Mouse (Mus musculus): Measurements from ENCODE around the gene Gm10837. TPM values are rescaled to one million over a fixed set of nuclear protein-coding genes. Genes with fewer than 3 reads are reported as not detected.

The Gm10837 gene
- polyA plus RNA-seq (2015; fragmentation: Nextera tagmentation; extraction: Ambion mirVana): not detected in 2 replicates

GRCm38 (mm10) chr14:122490441-122491328, at the start of gene Gm10837:
Gm10837 (plus strand) TSS chr14:122490586.
- peak within 1 kb of the TSS; percentile 48 for H3K4me2 ChIP-seq (ENCODE audit: low read depth, low read length)
- peaks cover 47% of the 10 kb centered on the region for H3K27me3 ChIP-seq (ENCODE audit: control insufficient read depth, insufficient read depth, low read depth, low read length)
- no peak within 1 kb of the TSS for H3K9ac ChIP-seq (ENCODE audit: low read depth, low read length)
- no peaks in the 10 kb centered on the region for H3K36me3 ChIP-seq (ENCODE audit: control insufficient read depth, insufficient read depth)
- no peak within 1 kb of the TSS for H3K27ac ChIP-seq (ENCODE audit: low read length)
- H3K4me1 ChIP-seq (ENCODE audit: control insufficient read depth, low read depth, low read length): peaks cover 4% of the 10 kb centered on the region
- no peaks in the 10 kb centered on the region for H3K9me3 ChIP-seq (replicated peaks; ENCODE audit: control insufficient read depth, low read length)
- H3K4me3 ChIP-seq (ENCODE audit: low read depth, low read length): peak within 1 kb of the TSS; percentile 22; the same call in 1 of the 2 replicates
- WGBS (ENCODE audit: insufficient replicate concordance): 2% methylated on average over 51 of the region's 51 CpGs
- no peak for ATAC-seq (ENCODE audit: low read depth)

GRCm38 (mm10) chr14:122449601-122450495, 40.5 kb upstream of the Gm10837 start:
- H3K4me1 ChIP-seq (ENCODE audit: control insufficient read depth, low read depth, low read length): no peaks in the 10 kb centered on the region
- H3K4me3 ChIP-seq (ENCODE audit: low read depth, low read length): no peak overlapping the region
- peaks cover 59% of the 10 kb centered on the region for H3K27me3 ChIP-seq (ENCODE audit: control insufficient read depth, insufficient read depth, low read depth, low read length)
- no peak overlapping the region for H3K4me2 ChIP-seq (ENCODE audit: low read depth, low read length)
- H3K9ac ChIP-seq (ENCODE audit: low read depth, low read length): no peak overlapping the region
- no peaks in the 10 kb centered on the region for H3K9me3 ChIP-seq (replicated peaks; ENCODE audit: control insufficient read depth, low read length)
- ATAC-seq (ENCODE audit: low read depth): no peak
- 8% methylated on average over 29 of the region's 29 CpGs for WGBS (ENCODE audit: insufficient replicate concordance)
- no peaks in the 10 kb centered on the region for H3K36me3 ChIP-seq (ENCODE audit: control insufficient read depth, insufficient read depth)
- H3K27ac ChIP-seq (ENCODE audit: low read length): no peak overlapping the region

GRCm38 (mm10) chr14:122450496-122451382, 39.6 kb upstream of the Gm10837 start, which contains the start of gene Gm5089:
Gm5089 (minus strand) TSS chr14:122451115.
- H3K4me3 ChIP-seq (ENCODE audit: low read depth, low read length): peak within 1 kb of the TSS; percentile 29
- ATAC-seq (ENCODE audit: low read depth): no peak
- H3K4me1 ChIP-seq (ENCODE audit: control insufficient read depth, low read depth, low read length): no peaks in the 10 kb centered on the region
- peak within 1 kb of the TSS; percentile 42 for H3K4me2 ChIP-seq (ENCODE audit: low read depth, low read length)
- no peaks in the 10 kb centered on the region for H3K9me3 ChIP-seq (replicated peaks; ENCODE audit: control insufficient read depth, low read length)
- peaks cover 65% of the 10 kb centered on the region for H3K27me3 ChIP-seq (ENCODE audit: control insufficient read depth, insufficient read depth, low read depth, low read length)
- WGBS (ENCODE audit: insufficient replicate concordance): 2% methylated on average over 59 of the region's 59 CpGs
- no peak within 1 kb of the TSS for H3K9ac ChIP-seq (ENCODE audit: low read depth, low read length)
- no peaks in the 10 kb centered on the region for H3K36me3 ChIP-seq (ENCODE audit: control insufficient read depth, insufficient read depth)
- H3K27ac ChIP-seq (ENCODE audit: low read length): no peak within 1 kb of the TSS

GRCm38 (mm10) chr14:122451551-122452145, 38.7 kb upstream of the Gm10837 start:
- WGBS (ENCODE audit: insufficient replicate concordance): 45% methylated on average over 5 of the region's 5 CpGs
- no peak for ATAC-seq (ENCODE audit: low read depth)
- no peak overlapping the region for H3K27ac ChIP-seq (ENCODE audit: low read length)
- H3K9ac ChIP-seq (ENCODE audit: low read depth, low read length): no peak overlapping the region
- H3K27me3 ChIP-seq (ENCODE audit: control insufficient read depth, insufficient read depth, low read depth, low read length): peaks cover 65% of the 10 kb centered on the region
- no peak overlapping the region for H3K4me3 ChIP-seq (ENCODE audit: low read depth, low read length)
- H3K36me3 ChIP-seq (ENCODE audit: control insufficient read depth, insufficient read depth): no peaks in the 10 kb centered on the region
- no peaks in the 10 kb centered on the region for H3K9me3 ChIP-seq (replicated peaks; ENCODE audit: control insufficient read depth, low read length)
- no peaks in the 10 kb centered on the region for H3K4me1 ChIP-seq (ENCODE audit: control insufficient read depth, low read depth, low read length)
- H3K4me2 ChIP-seq (ENCODE audit: low read depth, low read length): no peak overlapping the region

GRCm38 (mm10) chr14:122452701-122453387, 37.5 kb upstream of the Gm10837 start:
- H3K27ac ChIP-seq (ENCODE audit: low read length): no peak overlapping the region
- peaks cover 61% of the 10 kb centered on the region for H3K27me3 ChIP-seq (ENCODE audit: control insufficient read depth, insufficient read depth, low read depth, low read length)
- no peak overlapping the region for H3K4me2 ChIP-seq (ENCODE audit: low read depth, low read length)
- no peak overlapping the region for H3K4me3 ChIP-seq (ENCODE audit: low read depth, low read length)
- 39% methylated on average over 13 of the region's 13 CpGs for WGBS (ENCODE audit: insufficient replicate concordance)
- H3K4me1 ChIP-seq (ENCODE audit: control insufficient read depth, low read depth, low read length): no peaks in the 10 kb centered on the region
- ATAC-seq (ENCODE audit: low read depth): no peak
- no peaks in the 10 kb centered on the region for H3K9me3 ChIP-seq (replicated peaks; ENCODE audit: control insufficient read depth, low read length)
- no peaks in the 10 kb centered on the region for H3K36me3 ChIP-seq (ENCODE audit: control insufficient read depth, insufficient read depth)
- H3K9ac ChIP-seq (ENCODE audit: low read depth, low read length): no peak overlapping the region

DNA sequence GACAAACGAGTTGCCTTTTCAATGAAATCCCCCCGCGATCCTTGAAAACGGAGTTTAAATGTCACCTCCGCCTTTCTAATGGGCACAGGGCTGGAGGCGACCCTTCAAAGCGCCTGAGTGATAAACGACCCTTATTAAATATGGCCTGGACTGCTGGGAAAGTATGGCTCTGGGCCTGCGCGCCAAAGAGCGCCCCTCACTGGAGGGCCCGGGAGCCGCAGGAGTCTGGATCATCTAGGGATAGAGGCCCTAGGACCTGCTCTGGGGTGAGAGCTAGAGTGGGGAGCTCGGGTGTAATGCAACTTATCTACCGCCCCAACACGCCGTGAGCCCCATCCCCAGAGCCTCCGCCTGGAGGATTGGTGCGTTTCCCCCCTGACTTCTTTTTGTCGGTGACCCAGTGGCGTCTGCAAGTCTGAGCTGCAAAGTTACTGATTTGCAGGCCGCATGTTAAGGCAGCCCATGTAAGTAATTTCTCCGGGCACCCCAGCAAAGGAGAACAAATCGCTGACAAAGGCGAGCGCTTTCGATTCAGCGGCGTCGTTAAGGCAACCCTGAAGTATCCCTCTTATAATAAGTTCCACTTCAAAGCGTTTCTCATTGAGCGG, 36.9 kb upstream of the Gm10837 start:
- Histone ChIP-seq H3K9ac (ENCODE audit: low read depth, low read length) (no peak overlapping the region), H3K27me3 (ENCODE audit: control insufficient read depth, insufficient read depth, low read depth, low read length) (peaks cover 61% of the 10 kb centered on the region), H3K27ac (ENCODE audit: low read length) (no peak overlapping the region), H3K9me3 (replicated peaks; ENCODE audit: control insufficient read depth, low read length) (no peaks in the 10 kb centered on the region), H3K36me3 (ENCODE audit: control insufficient read depth, insufficient read depth) (no peaks in the 10 kb centered on the region), H3K4me2 (ENCODE audit: low read depth, low read length) (peak overlapping the region; percentile 24; the same call in 1 of the 2 replicates), H3K4me1 (ENCODE audit: control insufficient read depth, low read depth, low read length) (no peaks in the 10 kb centered on the region), H3K4me3 (ENCODE audit: low read depth, low read length) (peak overlapping the region; percentile 13)
- WGBS (ENCODE audit: insufficient replicate concordance): 8% methylated on average over 32 of the region's 32 CpGs
- no peak for ATAC-seq (ENCODE audit: low read depth)

- Histone ChIP-seq H3K4me2 (ENCODE audit: low read depth, low read length) (peak overlapping the region; percentile 24; the same call in 1 of the 2 replicates), H3K27me3 (ENCODE audit: control insufficient read depth, insufficient read depth, low read depth, low read length) (peaks cover 61% of the 10 kb centered on the region), H3K9me3 (replicated peaks; ENCODE audit: control insufficient read depth, low read length) (no peaks in the 10 kb centered on the region), H3K27ac (ENCODE audit: low read length) (no peak overlapping the region), H3K36me3 (ENCODE audit: control insufficient read depth, insufficient read depth) (no peaks in the 10 kb centered on the region), H3K4me3 (ENCODE audit: low read depth, low read length) (peak overlapping the region; percentile 13), H3K9ac (ENCODE audit: low read depth, low read length) (no peak overlapping the region), H3K4me1 (ENCODE audit: control insufficient read depth, low read depth, low read length) (no peaks in the 10 kb centered on the region)
- no peak for ATAC-seq (ENCODE audit: low read depth)
- 19% methylated on average over 12 of the region's 12 CpGs for WGBS (ENCODE audit: insufficient replicate concordance)
Observed at GRCm38 (mm10) chr14:122453996-122454738, 36.2 kb upstream of the Gm10837 start.

Data from liver, embryonic 16.5 days (tissue).